Mouse (Mus musculus): ENCODE data around the gene Abca7. TPM values are rescaled to one million over a fixed set of nuclear protein-coding genes. Genes with fewer than 3 reads are reported as not detected.
A peak's percentile ranks its signal among the peaks of the same experiment; 100 is the strongest.
"Not testable (repeated sequence)": the region's sequence is repeated elsewhere in the genome, so short reads cannot be mapped to it uniquely, and the experiment has no call there.

The Abca7 gene
- polyA plus RNA-seq, 1 experiment from 2014 or later: 12.1 TPM

GRCm38 (mm10) chr10:80041409-80042060 lies 45.2 kb downstream of the Abca7 start:
- H3K4me2 ChIP-seq; ATAC-seq; H3K9ac ChIP-seq; H3K27me3 ChIP-seq (replicated peaks); H3K9me3 ChIP-seq (replicated peaks); H3K4me3 ChIP-seq: not testable (repeated sequence)
- H3K27ac ChIP-seq: peak overlapping the region; percentile 36
- peaks cover 22% of the 10 kb centered on the region for H3K36me3 ChIP-seq
- H3K4me1 ChIP-seq: peaks cover 44% of the 10 kb centered on the region
- WGBS (ENCODE audit: insufficient replicate concordance): 75% methylated on average over 8 of the region's 8 CpGs

GRCm38 (mm10) chr10:80044087-80044486 lies 47.8 kb downstream of the Abca7 start:
- H3K36me3 ChIP-seq: no peaks in the 10 kb centered on the region
- 73% methylated on average over 4 of the region's 4 CpGs for WGBS (ENCODE audit: insufficient replicate concordance)
- H3K27me3 ChIP-seq (replicated peaks): no peaks in the 10 kb centered on the region
- no peak overlapping the region for H3K4me3 ChIP-seq
- peak overlapping the region; percentile 52; the same call in 1 of the 2 replicates for H3K27ac ChIP-seq
- ATAC-seq: no peak
- peak overlapping the region; percentile 27; the same call in 1 of the 2 replicates for H3K9ac ChIP-seq
- H3K4me2 ChIP-seq: no peak overlapping the region
- H3K9me3 ChIP-seq (replicated peaks): no peaks in the 10 kb centered on the region
- peaks cover 47% of the 10 kb centered on the region for H3K4me1 ChIP-seq

- ATAC-seq: not testable (repeated sequence)
These were observed 49.1 kb downstream of the Abca7 start for GRCm38 (mm10) chr10:80045364-80045763.

GRCm38 (mm10) chr10:80045766-80046165 lies 49.5 kb downstream of the Abca7 start:
- no peak overlapping the region for H3K9ac ChIP-seq
- 74% methylated on average over 5 of the region's 5 CpGs for WGBS (ENCODE audit: insufficient replicate concordance)
- H3K27me3 ChIP-seq (replicated peaks): no peaks in the 10 kb centered on the region
- H3K9me3 ChIP-seq (replicated peaks): no peaks in the 10 kb centered on the region
- no peaks in the 10 kb centered on the region for H3K36me3 ChIP-seq
- H3K27ac ChIP-seq: 0 out of 2 replicates have a peak overlapping the region, but pooled peaks have one; percentile 17
- no peak for ATAC-seq
- no peak overlapping the region for H3K4me3 ChIP-seq
- H3K4me1 ChIP-seq: peaks cover 55% of the 10 kb centered on the region
- H3K4me2 ChIP-seq: no peak overlapping the region

More at GRCm38 (mm10) chr10:80045364-80045763, 49.1 kb downstream of the Abca7 start:
- not testable (repeated sequence) for H3K4me2 ChIP-seq; H3K9me3 ChIP-seq (replicated peaks); H3K4me3 ChIP-seq; H3K9ac ChIP-seq; H3K36me3 ChIP-seq; H3K27me3 ChIP-seq (replicated peaks)
- Histone ChIP-seq H3K27ac (0 out of 2 replicates have a peak overlapping the region, but pooled peaks have one; percentile 17), H3K4me1 (peaks cover 51% of the 10 kb centered on the region)
- WGBS (ENCODE audit: insufficient replicate concordance): 83% methylated on average over 3 of the region's 4 CpGs

GRCm38 (mm10) chr10:80047041-80047565 lies 50.8 kb downstream of the Abca7 start, which contains the start of gene Gpx4:
Gene Gpx4, plus strand, starts transcription at chr10:80047166.
- H3K4me1 ChIP-seq: peaks cover 69% of the 10 kb centered on the region
- WGBS (ENCODE audit: insufficient replicate concordance): 69% methylated on average over 9 of the region's 9 CpGs

GRCm38 (mm10) chr10:80048396-80048795 lies 52.1 kb downstream of the Abca7 start:
- ATAC-seq: no peak
- no peak overlapping the region for H3K4me3 ChIP-seq
- peak overlapping the region; percentile 23; the same call in 1 of the 2 replicates for H3K9ac ChIP-seq
- H3K27ac ChIP-seq: peak overlapping the region; percentile 62
- no peaks in the 10 kb centered on the region for H3K36me3 ChIP-seq
- WGBS (ENCODE audit: insufficient replicate concordance): 60% methylated on average over 5 of the region's 5 CpGs
- no peaks in the 10 kb centered on the region for H3K9me3 ChIP-seq (replicated peaks)
- no peaks in the 10 kb centered on the region for H3K27me3 ChIP-seq (replicated peaks)
- H3K4me1 ChIP-seq: peaks cover 79% of the 10 kb centered on the region
- no peak overlapping the region for H3K4me2 ChIP-seq

More at GRCm38 (mm10) chr10:80047041-80047565, 50.8 kb downstream of the Abca7 start, which contains the start of gene Gpx4:
- Histone ChIP-seq H3K9me3 (replicated peaks) (no peaks in the 10 kb centered on the region), H3K4me2 (no peak within 1 kb of the TSS), H3K4me3 (no peak within 1 kb of the TSS), H3K27me3 (replicated peaks) (no peaks in the 10 kb centered on the region), H3K9ac (0 out of 2 replicates have a peak within 1 kb of the TSS, but pooled peaks have one; percentile 2), H3K36me3 (no peaks in the 10 kb centered on the region), H3K27ac (peak within 1 kb of the TSS; percentile 46; the same call in 1 of the 2 replicates)
- ATAC-seq: no peak

- WGBS (ENCODE audit: insufficient replicate concordance): 24% methylated on average over 3 of the region's 3 CpGs
- no peak overlapping the region for H3K4me2 ChIP-seq
These were observed 52.5 kb downstream of the Abca7 start for GRCm38 (mm10) chr10:80048834-80049233.

GRCm38 (mm10) chr10:80050244-80050643 lies 54.0 kb downstream of the Abca7 start:
- Histone ChIP-seq H3K4me2 (no peak overlapping the region), H3K36me3 (peaks cover 2% of the 10 kb centered on the region), H3K4me3 (no peak overlapping the region), H3K9me3 (replicated peaks) (no peaks in the 10 kb centered on the region), H3K9ac (no peak overlapping the region), H3K27me3 (replicated peaks) (no peaks in the 10 kb centered on the region), H3K4me1 (peaks cover 85% of the 10 kb centered on the region), H3K27ac (peak overlapping the region; percentile 92)
- WGBS (ENCODE audit: insufficient replicate concordance): 58% methylated on average over 6 of the region's 6 CpGs
- ATAC-seq: no peak

More at GRCm38 (mm10) chr10:80048834-80049233, 52.5 kb downstream of the Abca7 start:
- peaks cover 78% of the 10 kb centered on the region for H3K4me1 ChIP-seq
- no peaks in the 10 kb centered on the region for H3K36me3 ChIP-seq
- H3K27me3 ChIP-seq (replicated peaks): no peaks in the 10 kb centered on the region
- H3K4me3 ChIP-seq: no peak overlapping the region
- H3K9me3 ChIP-seq (replicated peaks): no peaks in the 10 kb centered on the region
- H3K9ac ChIP-seq: peak overlapping the region; percentile 23; the same call in 1 of the 2 replicates
- ATAC-seq: no peak
- peak overlapping the region; percentile 62 for H3K27ac ChIP-seq

- H3K9ac ChIP-seq: peak overlapping the region; percentile 50
- no peaks in the 10 kb centered on the region for H3K9me3 ChIP-seq (replicated peaks)
- H3K4me3 ChIP-seq: no peak overlapping the region
- peaks cover 10% of the 10 kb centered on the region for H3K36me3 ChIP-seq
- ATAC-seq: no peak
- H3K4me2 ChIP-seq: peak overlapping the region; percentile 95; the same call in 1 of the 2 replicates
- H3K4me1 ChIP-seq: peaks cover 86% of the 10 kb centered on the region
- peak overlapping the region; percentile 92 for H3K27ac ChIP-seq
- 56% methylated on average over 15 of the region's 15 CpGs for WGBS (ENCODE audit: insufficient replicate concordance)
- no peaks in the 10 kb centered on the region for H3K27me3 ChIP-seq (replicated peaks)
These were observed 54.8 kb downstream of the Abca7 start for GRCm38 (mm10) chr10:80050885-80051617.

GRCm38 (mm10) chr10:80051618-80052373 lies 55.5 kb downstream of the Abca7 start:
- Histone ChIP-seq H3K36me3 (peaks cover 18% of the 10 kb centered on the region), H3K9me3 (replicated peaks) (no peaks in the 10 kb centered on the region), H3K27ac (peak overlapping the region; percentile 92), H3K4me3 (no peak overlapping the region), H3K9ac (peak overlapping the region; percentile 50), H3K4me2 (peak overlapping the region; percentile 95), H3K27me3 (replicated peaks) (no peaks in the 10 kb centered on the region), H3K4me1 (peaks cover 84% of the 10 kb centered on the region)
- 35% methylated on average over 13 of the region's 14 CpGs for WGBS (ENCODE audit: insufficient replicate concordance)
- no peak for ATAC-seq

GRCm38 (mm10) chr10:80052374-80052764 lies 56.1 kb downstream of the Abca7 start:
- H3K4me2 ChIP-seq: peak overlapping the region; percentile 95
- WGBS (ENCODE audit: insufficient replicate concordance): 76% methylated on average over 5 of the region's 5 CpGs

More at GRCm38 (mm10) chr10:80052374-80052764, 56.1 kb downstream of the Abca7 start:
- H3K36me3 ChIP-seq: peaks cover 24% of the 10 kb centered on the region
- H3K4me1 ChIP-seq: peaks cover 80% of the 10 kb centered on the region
- no peak for ATAC-seq
- no peak overlapping the region for H3K4me3 ChIP-seq
- peak overlapping the region; percentile 62; the same call in 1 of the 2 replicates for H3K9ac ChIP-seq
- H3K27ac ChIP-seq: peak overlapping the region; percentile 92
- no peaks in the 10 kb centered on the region for H3K9me3 ChIP-seq (replicated peaks)
- no peaks in the 10 kb centered on the region for H3K27me3 ChIP-seq (replicated peaks)

Data from liver, embryonic 12.5 days (tissue).